In the genomic region with DNA sequence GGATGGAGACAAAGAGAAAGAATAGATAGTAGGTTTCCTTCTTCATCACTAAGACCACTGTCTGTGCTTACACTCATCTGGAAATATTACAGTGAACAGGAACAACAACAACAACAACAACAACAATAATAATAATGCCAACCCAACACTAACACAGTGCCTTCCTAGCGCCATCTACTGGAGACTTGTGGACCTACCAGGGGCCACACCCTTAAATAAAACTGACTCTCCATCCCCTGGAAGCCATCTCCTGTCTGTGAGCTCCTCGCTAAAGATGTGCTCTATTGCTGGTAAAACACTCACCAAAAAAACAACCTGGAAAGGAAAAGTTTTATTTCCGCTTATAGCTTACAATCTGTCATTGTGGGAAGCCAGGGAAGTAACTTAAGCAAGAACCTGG, we compare ENCODE assay signal across 12 mouse cellular contexts. TPM values are rescaled to one million over a fixed set of nuclear protein-coding genes. Genes with fewer than 3 reads are reported as not detected.
A peak's percentile ranks its signal among the peaks of the same experiment; 100 is the strongest.
DNase-seq lines count a peak whose midpoint lies in the region; ATAC-seq and TF ChIP-seq lines count a peak whose summit lies in the region.
"Had no signal": no experiment of that assay in that cellular context is flagged by ENCODE, and none has a peak within 500 bp of the region (broad histone marks: within the 10 kb centered on the region; RNA-seq: fewer than 3 reads in every experiment).

No protein-coding gene starts in this region.

- H3K36me3 ChIP-seq in hindbrain, postnatal 0 days (ENCODE audit: insufficient read depth, low read length) = no peaks in the 10 kb centered on the region
- H3K36me3 ChIP-seq in hindbrain, embryonic 14.5 days (replicated peaks; ENCODE audit: control insufficient read depth, insufficient read depth) = no peaks in the 10 kb centered on the region
- H3K36me3 ChIP-seq in testis, adult 2 months (ENCODE audit: control insufficient read depth, insufficient read depth, low read length) = no peaks in the 10 kb centered on the region
- H3K36me3 ChIP-seq: lung, embryonic 15.5 days; midbrain, embryonic 15.5 days had no signal

- H3K9me3 ChIP-seq in hindbrain, postnatal 0 days (ENCODE audit: low read length) = no peaks in the 10 kb centered on the region
- no peaks in the 10 kb centered on the region for H3K9me3 ChIP-seq in hindbrain, embryonic 14.5 days (ENCODE audit: control insufficient read depth, low read length)
- H3K9me3 ChIP-seq: lung, embryonic 15.5 days; midbrain, embryonic 15.5 days had no signal

- ATAC-seq in hindbrain, postnatal 0 days = no peak
- ATAC-seq in hindbrain, embryonic 14.5 days (ENCODE audit: low FRiP score) = no peak
- no peak for ATAC-seq in activated CD4-positive, CD25-positive, alpha-beta regulatory T cell, adult 4 months
- ATAC-seq: midbrain, embryonic 15.5 days had no signal

- WGBS in hindbrain, postnatal 0 days = 45% methylated on average over 3 of the region's 3 CpGs
- 56% methylated on average over 3 of the region's 3 CpGs for WGBS in hindbrain, embryonic 14.5 days

- H3K4me2 ChIP-seq in hindbrain, postnatal 0 days (ENCODE audit: low read depth, low read length) = no peak overlapping the region
- no peak overlapping the region for H3K4me2 ChIP-seq in hindbrain, embryonic 14.5 days (replicated peaks)
- H3K4me2 ChIP-seq: lung, embryonic 15.5 days; midbrain, embryonic 15.5 days had no signal

- DNase-seq in hindbrain, postnatal 0 days (ENCODE audit: low spot score) = no peak
- DNase-seq in hindbrain, embryonic 14.5 days (ENCODE audit: low spot score) = no peak
- no peak for DNase-seq in testis, postnatal 14 days (ENCODE audit: low spot score)
- DNase-seq in c-Kit-positive CD71-positive TER-119-negative erythroid progenitor cells, embryonic 14.5 days (ENCODE audit: low read depth) = peak; percentile 20
- DNase-seq in thymus, postnatal 4 days = peak; percentile 60
- DNase-seq in yolk sac, embryonic 10.5 days (ENCODE audit: low spot score) = no peak
- DNase-seq: kidney, adult 9 months had no signal

- TF ChIP-seq CTCF in hindbrain, postnatal 0 days (IDR thresholded peaks at IDR 0.05; ENCODE audit: low read depth) = peak; percentile 40
- TF ChIP-seq CTCF in testis, adult 2 months (IDR thresholded peaks at IDR 0.05; ENCODE audit: control insufficient read depth, insufficient read depth, insufficient replicate concordance, low read depth, low read length) = peak; percentile 33; the same call in 1 of the 2 replicates

- H3K9ac ChIP-seq in hindbrain, postnatal 0 days (replicated peaks; ENCODE audit: low read length) = no peak overlapping the region
- H3K9ac ChIP-seq in hindbrain, embryonic 14.5 days = no peak overlapping the region
- H3K9ac ChIP-seq: lung, embryonic 15.5 days; midbrain, embryonic 15.5 days had no signal

- no peaks in the 10 kb centered on the region for H3K4me1 ChIP-seq in hindbrain, postnatal 0 days (ENCODE audit: insufficient read depth, low read length)
- no peaks in the 10 kb centered on the region for H3K4me1 ChIP-seq in hindbrain, embryonic 14.5 days (replicated peaks; ENCODE audit: control insufficient read depth, insufficient read depth, low read length)
- peaks cover 2% of the 10 kb centered on the region; the same call in 1 of the 2 replicates for H3K4me1 ChIP-seq in testis, adult 2 months (ENCODE audit: control insufficient read depth, insufficient read depth, low read length)
- H3K4me1 ChIP-seq: midbrain, embryonic 15.5 days had no signal

- H3K27ac ChIP-seq in hindbrain, postnatal 0 days = no peak overlapping the region
- no peak overlapping the region for H3K27ac ChIP-seq in hindbrain, embryonic 14.5 days
- H3K27ac ChIP-seq in testis, adult 2 months (ENCODE audit: control insufficient read depth, insufficient read depth, low read depth, low read length) = no peak overlapping the region
- H3K27ac ChIP-seq: lung, embryonic 15.5 days; midbrain, embryonic 15.5 days had no signal

- no peaks in the 10 kb centered on the region for H3K27me3 ChIP-seq in hindbrain, postnatal 0 days (ENCODE audit: insufficient read depth, low read length)
- no peaks in the 10 kb centered on the region for H3K27me3 ChIP-seq in hindbrain, embryonic 14.5 days (ENCODE audit: control insufficient read depth, insufficient read depth, low read length)
- no peaks in the 10 kb centered on the region for H3K27me3 ChIP-seq in testis, adult 2 months (ENCODE audit: control insufficient read depth, insufficient read depth, low read length)
- H3K27me3 ChIP-seq: lung, embryonic 15.5 days; midbrain, embryonic 15.5 days had no signal

- no peak overlapping the region for H3K4me3 ChIP-seq in hindbrain, postnatal 0 days (ENCODE audit: low read length)
- no peak overlapping the region for H3K4me3 ChIP-seq in hindbrain, embryonic 14.5 days (replicated peaks; ENCODE audit: low read length)
- H3K4me3 ChIP-seq in testis, adult 2 months (ENCODE audit: control insufficient read depth, low read depth, low read length) = no peak overlapping the region
- H3K4me3 ChIP-seq: lung, embryonic 15.5 days; midbrain, embryonic 15.5 days had no signal

- TF ChIP-seq POLR2A in testis, adult 2 months (IDR thresholded peaks at IDR 0.05; ENCODE audit: control insufficient read depth, low read depth, low read length) = no peak

RNA-seq across cellular contexts. Expression of gene Mfsd6l, which starts 6.4 kb away (rescaled TPM):
- total RNA-seq in hindbrain, postnatal 0 days (2014; rRNA removed) = 0.10 TPM in 1 of 2 replicates, not detected in the other
- polyA plus RNA-seq in hindbrain, postnatal 0 days (2015; fragmentation: Nextera tagmentation; extraction: Ambion mirVana) = 0.11 TPM in 2 replicates
- polyA plus RNA-seq in hindbrain, embryonic 14.5 days (2014; fragmentation: Nextera tagmentation; extraction: Ambion mirVana) = not detected in 2 replicates
- polyA plus RNA-seq in testis, adult 2 months (2012; rRNA removed) = 7.9 and 9.2 TPM in 2 replicates
- not detected for polyA plus RNA-seq in activated CD4-positive, CD25-positive, alpha-beta regulatory T cell, adult 4 months (2017; shearing (Covaris generic))
- total RNA-seq: gastrocnemius, adult 18-20 months had no signal
- polyA plus RNA-seq: midbrain, embryonic 15.5 days had no signal

RNA-seq across cellular contexts. Expression of gene Ccdc42, which starts 37.2 kb away (rescaled TPM):
- total RNA-seq in hindbrain, postnatal 0 days (2014; rRNA removed) = 0.25 TPM in 1 of 2 replicates, not detected in the other
- polyA plus RNA-seq in hindbrain, postnatal 0 days (2015; fragmentation: Nextera tagmentation; extraction: Ambion mirVana) = 0.28 and 0.44 TPM in 2 replicates
- 0.25 and 0.27 TPM in 2 replicates for polyA plus RNA-seq in hindbrain, embryonic 14.5 days (2014; fragmentation: Nextera tagmentation; extraction: Ambion mirVana)
- polyA plus RNA-seq in testis, adult 2 months (2012; rRNA removed) = 79.1 and 87.0 TPM in 2 replicates
- polyA plus RNA-seq in activated CD4-positive, CD25-positive, alpha-beta regulatory T cell, adult 4 months (2017; shearing (Covaris generic)) = not detected
- total RNA-seq: gastrocnemius, adult 18-20 months had no signal

RNA-seq across cellular contexts. Expression of gene Pik3r6, which starts 46.8 kb away (rescaled TPM):
- total RNA-seq in hindbrain, postnatal 0 days (2014; rRNA removed) = 1.5 and 2.7 TPM in 2 replicates
- 1.3 and 1.7 TPM in 2 replicates for polyA plus RNA-seq in hindbrain, postnatal 0 days (2015; fragmentation: Nextera tagmentation; extraction: Ambion mirVana)
- polyA plus RNA-seq in hindbrain, embryonic 14.5 days (2014; fragmentation: Nextera tagmentation; extraction: Ambion mirVana) = 1.3 and 1.7 TPM in 2 replicates
- 5.4 and 5.8 TPM in 2 replicates for polyA plus RNA-seq in testis, adult 2 months (2012; rRNA removed)
- not detected for polyA plus RNA-seq in activated CD4-positive, CD25-positive, alpha-beta regulatory T cell, adult 4 months (2017; shearing (Covaris generic))

Comparison
In these comparisons a context has a peak if more than half of its experiments do, and no peak if none do; other contexts are left out.
1. DNase-seq: peak in c-Kit-positive CD71-positive TER-119-negative erythroid progenitor cells, embryonic 14.5 days (single experiment) and thymus, postnatal 4 days (single experiment); none in hindbrain, postnatal 0 days (single experiment), hindbrain, embryonic 14.5 days (single experiment), testis, postnatal 14 days (single experiment) and yolk sac, embryonic 10.5 days (single experiment).
2. RNA of gene Ccdc42, which starts 37.2 kb away (polyA plus RNA-seq): 79.1 to 87.0 TPM in testis, adult 2 months; 0.28 to 0.44 TPM in hindbrain, postnatal 0 days, 0.25 to 0.27 TPM in hindbrain, embryonic 14.5 days and not detected in activated CD4-positive, CD25-positive, alpha-beta regulatory T cell, adult 4 months; every median in the first group is over 10 times any median in the second.